Comparison of ENCODE assay signal across 8 mouse cellular contexts in the genomic region with DNA sequence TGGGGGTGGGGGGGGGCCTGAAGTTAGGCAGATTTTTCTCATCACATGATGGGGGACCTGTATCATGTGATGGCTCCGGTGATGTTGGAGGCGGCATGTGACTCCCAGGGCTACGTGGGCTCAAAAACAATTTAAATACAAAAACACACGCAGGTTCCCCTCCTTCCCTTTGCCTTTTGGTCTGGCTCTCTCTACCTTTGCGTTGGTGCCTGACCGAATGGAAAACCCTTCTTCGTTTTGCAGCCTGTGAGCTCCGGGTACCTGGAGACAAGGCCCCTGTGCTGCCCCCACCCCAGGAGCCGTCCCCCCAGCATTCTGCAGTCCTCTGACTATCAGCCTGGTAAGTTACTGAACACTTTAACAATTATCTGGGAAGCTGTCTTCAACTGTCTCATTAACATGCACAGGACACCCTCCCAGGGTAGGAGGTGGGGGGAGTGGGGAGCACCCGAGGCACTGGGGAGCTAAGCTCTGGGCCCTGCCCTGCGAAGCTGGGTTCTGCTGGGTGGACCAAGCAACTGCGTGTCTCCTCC.
DNase-seq lines count a peak whose midpoint lies in the region; ATAC-seq and TF ChIP-seq lines count a peak whose summit lies in the region.

No protein-coding gene starts in this region.

- peak; percentile 44 for DNase-seq in layer of hippocampus, adult 11-12 months (ENCODE audit: low spot score)
- no peak for DNase-seq in layer of hippocampus, adult 9-10 months (ENCODE audit: low spot score)
- peak; percentile 21 for DNase-seq in cerebellum, postnatal 36 days
- peak; percentile 36 to 52 for DNase-seq in layer of hippocampus, postnatal 14 days (ENCODE audit: low spot score in 2 of 2)
- DNase-seq in midbrain, postnatal 0 days (ENCODE audit: low spot score) = peak; percentile 43
- DNase-seq in adipocyte (ENCODE audit: low spot score) = no peak
- DNase-seq in adrenal gland, postnatal 25 days = no peak

- H3K4me2 ChIP-seq in hindbrain, embryonic 12.5 days (replicated peaks) = peak overlapping the region; percentile 77
- peak overlapping the region; percentile 93 for H3K4me2 ChIP-seq in midbrain, postnatal 0 days (ENCODE audit: low read depth, low read length, poor library complexity, severe bottlenecking)

- WGBS in hindbrain, embryonic 12.5 days = under 1% methylated on average over 12 of the region's 12 CpGs
- WGBS in midbrain, postnatal 0 days = under 1% methylated on average over 12 of the region's 12 CpGs

- peaks cover 21% of the 10 kb centered on the region for H3K4me1 ChIP-seq in hindbrain, embryonic 12.5 days
- H3K4me1 ChIP-seq in midbrain, postnatal 0 days (ENCODE audit: insufficient read depth, low read length) = peaks cover 13% of the 10 kb centered on the region; the same call in 1 of the 2 replicates

- no peaks in the 10 kb centered on the region for H3K27me3 ChIP-seq in hindbrain, embryonic 12.5 days
- H3K27me3 ChIP-seq in midbrain, postnatal 0 days (ENCODE audit: insufficient read depth, low read length) = no peaks in the 10 kb centered on the region

- peak overlapping the region; percentile 88 for H3K27ac ChIP-seq in hindbrain, embryonic 12.5 days
- H3K27ac ChIP-seq in midbrain, postnatal 0 days (ENCODE audit: low read depth, low read length) = peak overlapping the region; percentile 87

- H3K36me3 ChIP-seq in hindbrain, embryonic 12.5 days = no peaks in the 10 kb centered on the region
- no peaks in the 10 kb centered on the region for H3K36me3 ChIP-seq in midbrain, postnatal 0 days (ENCODE audit: insufficient read depth, low read length)

- ATAC-seq in hindbrain, embryonic 12.5 days (ENCODE audit: low FRiP score) = peak; percentile 78
- ATAC-seq in midbrain, postnatal 0 days (ENCODE audit: low FRiP score) = peak; percentile 88

- H3K9me3 ChIP-seq in hindbrain, embryonic 12.5 days (replicated peaks) = 0 out of 2 replicates have a peak, but pooled peaks cover 6% of the 10 kb centered on the region
- H3K9me3 ChIP-seq in midbrain, postnatal 0 days (ENCODE audit: low read length) = no peaks in the 10 kb centered on the region

- TF ChIP-seq CTCF in midbrain, postnatal 0 days (IDR thresholded peaks at IDR 0.05) = no peak

- peak overlapping the region; percentile 62; the same call in 1 of the 2 replicates for H3K9ac ChIP-seq in hindbrain, embryonic 12.5 days
- peak overlapping the region; percentile 66 for H3K9ac ChIP-seq in midbrain, postnatal 0 days (replicated peaks; ENCODE audit: low read length, poor library complexity, severe bottlenecking)

- H3K4me3 ChIP-seq in hindbrain, embryonic 12.5 days = peak overlapping the region; percentile 39
- peak overlapping the region; percentile 48 for H3K4me3 ChIP-seq in midbrain, postnatal 0 days (ENCODE audit: low read depth, low read length)

Comparison
In these comparisons a context has a peak if more than half of its experiments do, and no peak if none do; other contexts are left out.
1. DNase-seq: peak in layer of hippocampus, adult 11-12 months (single experiment), cerebellum, postnatal 36 days (2 of 2), layer of hippocampus, postnatal 14 days (2 of 2) and midbrain, postnatal 0 days (single experiment); none in layer of hippocampus, adult 9-10 months (single experiment), adipocyte (single experiment) and adrenal gland, postnatal 25 days (single experiment).